Mouse (Mus musculus): Measurements from ENCODE around the gene Safb2.
A peak's percentile ranks its signal among the peaks of the same experiment; 100 is the strongest.

Gene Safb2

GRCm38 (mm10) chr17:56514330-56514729 lies 70.1 kb downstream of the Safb2 start:
- DNase-seq = no peak

- no peak for DNase-seq
Observed at GRCm38 (mm10) chr17:56512310-56512709, 72.1 kb downstream of the Safb2 start, which contains the start of gene Znrf4. Gene Znrf4, minus strand, starts transcription at chr17:56512431.

GRCm38 (mm10) chr17:56511707-56512090 lies 72.7 kb downstream of the Safb2 start:
- DNase-seq = peak; percentile 46

GRCm38 (mm10) chr17:56510970-56511706 lies 73.2 kb downstream of the Safb2 start:
- peak; percentile 56 for DNase-seq
